Mouse (Mus musculus): Measurements from ENCODE around the gene Dync2li1. TPM values are rescaled to one million over a fixed set of nuclear protein-coding genes. Genes with fewer than 3 reads are reported as not detected.

Gene Dync2li1
- polyA plus RNA-seq, 1 experiment from 2014 or later, result 27.9 TPM

- Histone ChIP-seq H3K27me3 (replicated peaks) (no peaks in the 10 kb centered on the region), H3K9me3 (no peaks in the 10 kb centered on the region), H3K27ac (no peak overlapping the region), H3K4me3 (no peak overlapping the region), H3K4me1 (peaks cover 4% of the 10 kb centered on the region; the same call in 1 of the 2 replicates), H3K9ac (no peak overlapping the region), H3K36me3 (no peaks in the 10 kb centered on the region), H3K4me2 (replicated peaks) (no peak overlapping the region)
- no peak for ATAC-seq (ENCODE audit: low FRiP score, low read depth)
- WGBS, result 94% methylated on average over 12 of the region's 12 CpGs
Measured at GRCm38 (mm10) chr17:84597859-84598258, 28.4 kb upstream of the Dync2li1 start.

DNA sequence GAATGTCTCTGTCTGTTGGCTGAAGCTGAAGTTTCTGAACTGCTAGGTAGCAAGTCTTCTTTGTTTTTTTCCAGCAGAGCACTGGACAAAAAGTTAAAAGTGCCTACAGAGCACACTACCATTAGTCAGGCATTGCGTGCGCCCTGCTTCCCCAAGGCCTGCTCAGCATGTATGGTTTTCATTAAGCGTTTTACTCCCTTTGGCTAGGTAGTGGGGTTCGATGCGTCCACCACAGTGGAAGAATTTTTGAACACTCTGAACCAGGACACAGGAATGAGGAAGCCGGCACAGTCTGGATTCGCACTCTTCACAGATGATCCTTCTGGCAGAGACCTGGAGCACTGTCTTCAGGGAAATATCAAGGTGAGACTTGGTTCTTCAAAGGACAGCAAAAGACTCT, 27.4 kb upstream of the Dync2li1 start:
- H3K4me3 ChIP-seq, result no peak overlapping the region
- H3K4me2 ChIP-seq (replicated peaks), result no peak overlapping the region
- no peaks in the 10 kb centered on the region for H3K27me3 ChIP-seq (replicated peaks)
- no peaks in the 10 kb centered on the region for H3K9me3 ChIP-seq
- no peak overlapping the region for H3K27ac ChIP-seq
- peaks cover 4% of the 10 kb centered on the region; the same call in 1 of the 2 replicates for H3K4me1 ChIP-seq
- no peaks in the 10 kb centered on the region for H3K36me3 ChIP-seq
- WGBS, result 91% methylated on average over 7 of the region's 7 CpGs
- no peak overlapping the region for H3K9ac ChIP-seq
- ATAC-seq (ENCODE audit: low FRiP score, low read depth), result no peak

DNA sequence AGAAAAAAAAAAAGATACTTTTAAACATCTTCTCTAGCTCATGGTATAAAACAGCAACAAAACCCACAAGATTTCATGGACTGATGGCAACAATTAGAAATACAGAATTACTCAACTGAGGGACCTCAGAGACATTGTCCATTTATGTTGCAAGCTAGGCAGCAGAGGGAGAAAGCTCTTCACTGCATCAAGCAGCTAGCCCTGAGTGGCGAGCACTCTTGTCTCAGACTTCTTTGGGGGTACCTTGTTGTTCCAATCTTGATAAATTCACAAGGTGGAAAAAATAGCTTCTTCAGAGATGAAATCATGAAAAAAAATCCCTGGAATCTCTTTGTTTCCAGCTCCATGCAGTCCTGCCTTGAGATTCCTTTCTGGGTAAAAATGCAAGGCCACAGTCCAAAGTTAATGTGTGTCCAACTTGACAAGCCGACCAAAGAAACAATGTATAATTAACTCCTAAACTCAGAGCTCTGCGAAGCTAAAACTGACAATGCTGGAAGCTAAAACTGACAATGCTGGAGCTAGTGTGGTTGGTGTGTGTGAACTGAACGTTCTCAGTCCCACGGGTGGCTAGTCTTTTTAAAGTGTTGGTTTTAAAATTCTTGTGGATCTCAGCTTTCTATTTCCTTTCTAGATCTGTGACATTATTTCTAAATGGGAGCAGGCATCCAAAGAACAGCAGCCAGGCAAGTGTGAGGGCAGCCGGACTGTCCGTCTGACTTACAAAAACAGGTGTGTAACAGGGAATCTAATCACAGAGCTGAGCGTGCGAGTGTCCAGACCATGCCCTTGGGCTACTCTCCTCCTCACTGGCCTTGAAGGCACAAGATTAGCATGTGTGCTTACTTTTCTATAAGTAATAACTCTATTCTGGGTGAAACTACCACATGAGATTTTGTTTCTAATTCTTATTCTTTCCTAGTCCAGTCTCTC, 26.0 kb upstream of the Dync2li1 start:
- Histone ChIP-seq H3K4me1 (peaks cover 4% of the 10 kb centered on the region; the same call in 1 of the 2 replicates), H3K36me3 (no peaks in the 10 kb centered on the region), H3K27me3 (replicated peaks) (no peaks in the 10 kb centered on the region), H3K4me2 (replicated peaks) (no peak overlapping the region), H3K4me3 (no peak overlapping the region), H3K27ac (no peak overlapping the region), H3K9ac (no peak overlapping the region), H3K9me3 (no peaks in the 10 kb centered on the region)
- ATAC-seq (ENCODE audit: low FRiP score, low read depth), result no peak
- WGBS, result 79% methylated on average over 9 of the region's 9 CpGs

- Histone ChIP-seq H3K36me3 (no peaks in the 10 kb centered on the region), H3K27ac (no peak overlapping the region), H3K27me3 (replicated peaks) (no peaks in the 10 kb centered on the region), H3K4me2 (replicated peaks) (no peak overlapping the region), H3K4me1 (no peaks in the 10 kb centered on the region), H3K4me3 (no peak overlapping the region), H3K9me3 (no peaks in the 10 kb centered on the region), H3K9ac (no peak overlapping the region)
- 94% methylated on average over 5 of the region's 5 CpGs for WGBS
- no peak for ATAC-seq (ENCODE audit: low FRiP score, low read depth)
Measured at GRCm38 (mm10) chr17:84601805-84602204, 24.5 kb upstream of the Dync2li1 start.

DNA sequence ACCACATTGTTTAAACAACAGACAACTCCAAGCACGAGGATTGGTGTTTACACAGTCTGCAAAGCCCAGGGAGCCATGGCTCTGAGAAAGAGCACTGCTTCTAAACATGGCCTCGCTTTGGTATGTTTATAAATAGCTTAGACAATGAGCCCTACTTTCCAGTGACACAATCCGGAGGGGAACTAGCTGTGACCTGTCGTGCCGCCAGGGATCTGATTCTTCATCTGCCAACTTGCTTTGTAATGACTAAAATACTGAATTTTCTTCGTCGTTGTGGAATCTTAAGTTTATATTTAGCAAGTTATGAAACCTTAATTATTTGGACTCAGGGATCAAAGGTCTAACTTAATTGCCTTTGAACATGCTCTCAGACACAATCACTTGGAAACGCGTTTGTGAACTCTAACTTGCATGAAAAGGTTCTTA, 23.1 kb upstream of the Dync2li1 start:
- Histone ChIP-seq H3K27ac (no peak overlapping the region), H3K27me3 (replicated peaks) (no peaks in the 10 kb centered on the region), H3K4me3 (no peak overlapping the region), H3K36me3 (no peaks in the 10 kb centered on the region), H3K4me1 (no peaks in the 10 kb centered on the region), H3K4me2 (replicated peaks) (no peak overlapping the region), H3K9me3 (no peaks in the 10 kb centered on the region), H3K9ac (no peak overlapping the region)
- WGBS, result 82% methylated on average over 9 of the region's 9 CpGs
- no peak for ATAC-seq (ENCODE audit: low FRiP score, low read depth)

DNA sequence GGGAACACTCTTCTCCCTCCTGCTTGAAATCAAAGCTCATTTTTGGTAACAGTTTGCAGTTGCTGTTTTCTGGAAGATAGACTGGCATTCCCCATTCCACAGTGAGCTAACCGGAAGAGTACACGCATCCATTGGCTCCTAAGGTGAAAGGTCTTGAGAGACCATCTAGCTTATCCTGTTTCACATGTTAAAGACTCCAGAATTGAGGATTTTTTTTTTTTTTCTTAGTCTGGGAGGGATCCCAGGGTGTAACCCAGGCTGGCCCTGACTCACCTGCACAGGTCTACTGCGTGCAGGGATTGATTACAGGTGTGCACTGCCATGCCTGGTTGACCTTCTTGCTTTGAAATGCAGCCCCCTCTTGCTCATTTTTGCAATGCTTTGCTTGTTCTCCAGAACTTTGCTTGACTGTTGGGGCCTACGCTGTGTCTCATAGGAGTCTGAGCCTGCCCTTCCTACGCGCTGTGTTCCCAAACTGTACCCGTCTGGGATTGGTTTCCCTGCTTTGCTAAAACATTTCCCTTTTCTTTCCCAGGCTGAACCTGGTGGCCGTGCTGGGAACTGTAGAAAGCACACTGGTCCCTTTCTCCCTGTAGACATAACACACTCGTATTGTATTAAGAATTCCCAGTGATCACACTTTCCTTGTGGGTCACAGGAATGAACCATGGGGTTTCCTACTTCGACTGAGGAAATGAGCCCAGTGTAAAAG, 22.4 kb upstream of the Dync2li1 start:
- no peaks in the 10 kb centered on the region for H3K27me3 ChIP-seq (replicated peaks)
- H3K9me3 ChIP-seq, result no peaks in the 10 kb centered on the region
- no peak overlapping the region for H3K4me3 ChIP-seq
- ATAC-seq (ENCODE audit: low FRiP score, low read depth), result no peak
- WGBS, result 92% methylated on average over 10 of the region's 10 CpGs
- H3K4me1 ChIP-seq, result no peaks in the 10 kb centered on the region
- H3K4me2 ChIP-seq (replicated peaks), result no peak overlapping the region
- no peak overlapping the region for H3K27ac ChIP-seq
- H3K36me3 ChIP-seq, result no peaks in the 10 kb centered on the region
- H3K9ac ChIP-seq, result no peak overlapping the region

GRCm38 (mm10) chr17:84606976-84607375, 19.3 kb upstream of the Dync2li1 start:
- H3K4me1 ChIP-seq, result 0 out of 2 replicates have a peak, but pooled peaks cover 2% of the 10 kb centered on the region
- H3K27ac ChIP-seq, result no peak overlapping the region
- H3K9ac ChIP-seq, result no peak overlapping the region
- no peak for ATAC-seq (ENCODE audit: low FRiP score, low read depth)
- no peak overlapping the region for H3K4me2 ChIP-seq (replicated peaks)
- no peaks in the 10 kb centered on the region for H3K27me3 ChIP-seq (replicated peaks)
- 62% methylated on average over 13 of the region's 13 CpGs for WGBS
- no peak overlapping the region for H3K4me3 ChIP-seq
- H3K9me3 ChIP-seq, result no peaks in the 10 kb centered on the region
- H3K36me3 ChIP-seq, result no peaks in the 10 kb centered on the region

GRCm38 (mm10) chr17:84607617-84608016, 18.7 kb upstream of the Dync2li1 start:
- Histone ChIP-seq H3K27me3 (replicated peaks) (no peaks in the 10 kb centered on the region), H3K36me3 (no peaks in the 10 kb centered on the region), H3K9me3 (no peaks in the 10 kb centered on the region), H3K4me1 (0 out of 2 replicates have a peak, but pooled peaks cover 3% of the 10 kb centered on the region), H3K4me3 (no peak overlapping the region), H3K9ac (no peak overlapping the region), H3K4me2 (replicated peaks) (no peak overlapping the region), H3K27ac (no peak overlapping the region)
- ATAC-seq (ENCODE audit: low FRiP score, low read depth), result no peak
- 66% methylated on average over 5 of the region's 5 CpGs for WGBS

GRCm38 (mm10) chr17:84608606-84609005, 17.7 kb upstream of the Dync2li1 start:
- no peaks in the 10 kb centered on the region for H3K36me3 ChIP-seq
- 0 out of 2 replicates have a peak, but pooled peaks cover 3% of the 10 kb centered on the region for H3K4me1 ChIP-seq
- H3K4me3 ChIP-seq, result no peak overlapping the region
- ATAC-seq (ENCODE audit: low FRiP score, low read depth), result no peak
- no peak overlapping the region for H3K4me2 ChIP-seq (replicated peaks)
- H3K27ac ChIP-seq, result no peak overlapping the region
- WGBS, result 80% methylated on average over 4 of the region's 4 CpGs
- no peaks in the 10 kb centered on the region for H3K27me3 ChIP-seq (replicated peaks)
- no peak overlapping the region for H3K9ac ChIP-seq
- H3K9me3 ChIP-seq, result 0 out of 2 replicates have a peak, but pooled peaks cover 2% of the 10 kb centered on the region

GRCm38 (mm10) chr17:84611500-84611899, 14.8 kb upstream of the Dync2li1 start:
- no peak overlapping the region for H3K27ac ChIP-seq
- H3K4me3 ChIP-seq, result no peak overlapping the region
- H3K36me3 ChIP-seq, result no peaks in the 10 kb centered on the region
- 0 out of 2 replicates have a peak, but pooled peaks cover 6% of the 10 kb centered on the region for H3K9me3 ChIP-seq
- 0 out of 2 replicates have a peak, but pooled peaks cover 3% of the 10 kb centered on the region for H3K4me1 ChIP-seq
- no peak overlapping the region for H3K9ac ChIP-seq
- ATAC-seq (ENCODE audit: low FRiP score, low read depth), result no peak
- no peaks in the 10 kb centered on the region for H3K27me3 ChIP-seq (replicated peaks)
- H3K4me2 ChIP-seq (replicated peaks), result no peak overlapping the region
- WGBS, result 84% methylated on average over 9 of the region's 9 CpGs

DNA sequence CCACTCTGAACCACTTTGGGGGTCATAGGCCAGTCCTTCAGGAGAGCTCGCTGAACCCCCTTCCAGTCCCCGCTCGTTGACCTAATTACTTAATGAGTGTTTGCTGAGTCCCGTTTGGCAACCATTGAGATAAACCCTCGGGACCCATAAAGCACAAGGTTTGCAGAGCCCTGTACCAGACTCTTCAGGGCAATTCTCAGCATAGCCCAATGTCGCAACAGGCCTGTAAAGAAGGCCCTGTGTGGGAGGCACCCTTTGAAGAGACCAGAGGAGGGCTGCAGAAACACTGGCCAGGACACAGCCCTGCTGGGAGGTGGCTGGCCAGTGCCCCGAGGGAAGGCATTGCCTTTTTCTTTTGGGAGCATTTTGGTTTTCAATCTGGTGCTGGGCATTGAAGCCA, 14.3 kb upstream of the Dync2li1 start:
- no peaks in the 10 kb centered on the region for H3K36me3 ChIP-seq
- H3K4me3 ChIP-seq, result no peak overlapping the region
- no peaks in the 10 kb centered on the region for H3K27me3 ChIP-seq (replicated peaks)
- no peak overlapping the region for H3K27ac ChIP-seq
- H3K4me2 ChIP-seq (replicated peaks), result no peak overlapping the region
- 43% methylated on average over 7 of the region's 7 CpGs for WGBS
- 0 out of 2 replicates have a peak, but pooled peaks cover 3% of the 10 kb centered on the region for H3K4me1 ChIP-seq
- H3K9me3 ChIP-seq, result 0 out of 2 replicates have a peak, but pooled peaks cover 6% of the 10 kb centered on the region
- no peak overlapping the region for H3K9ac ChIP-seq
- ATAC-seq (ENCODE audit: low FRiP score, low read depth), result no peak

DNA sequence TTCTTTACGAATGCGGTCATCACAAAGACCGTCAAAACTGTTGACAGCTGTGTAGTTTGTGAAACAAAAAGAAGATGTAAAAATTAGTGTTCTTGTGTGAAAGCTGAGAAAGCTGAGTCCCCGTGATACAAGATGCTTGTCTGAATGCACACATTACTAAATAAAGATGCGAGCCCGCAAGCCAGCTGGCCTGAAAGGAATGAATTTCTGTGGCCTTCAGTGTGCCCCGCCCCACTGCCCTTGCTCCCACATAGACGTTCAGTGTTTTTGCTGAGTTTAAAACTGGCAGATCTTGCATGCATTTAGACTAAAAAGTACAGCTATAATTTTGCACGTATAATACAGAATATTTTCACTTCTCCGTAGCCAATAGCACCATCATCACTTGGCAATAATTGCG, 10.5 kb upstream of the Dync2li1 start:
- H3K9ac ChIP-seq, result no peak overlapping the region
- no peak overlapping the region for H3K4me2 ChIP-seq (replicated peaks)
- no peak for ATAC-seq (ENCODE audit: low FRiP score, low read depth)
- no peak overlapping the region for H3K27ac ChIP-seq
- 85% methylated on average over 11 of the region's 11 CpGs for WGBS
- H3K4me1 ChIP-seq, result 0 out of 2 replicates have a peak, but pooled peaks cover 3% of the 10 kb centered on the region
- no peaks in the 10 kb centered on the region for H3K27me3 ChIP-seq (replicated peaks)
- no peak overlapping the region for H3K4me3 ChIP-seq
- no peaks in the 10 kb centered on the region for H3K36me3 ChIP-seq
- 0 out of 2 replicates have a peak, but pooled peaks cover 6% of the 10 kb centered on the region for H3K9me3 ChIP-seq
